Mouse (Mus musculus): ENCODE measurements around the gene Nr6a1.

GRCm38 (mm10) chr2:38683083-38683482 is 244.4 kb downstream of the Nr6a1 start:
- TF ChIP-seq CTCF (IDR thresholded peaks at IDR 0.05; ENCODE audit: low read depth) (no peak), EP300 (IDR thresholded peaks at IDR 0.05; ENCODE audit: low read depth) (no peak)
